Mouse (Mus musculus) liver, embryonic 16.5 days (tissue): ENCODE results near the gene Agpat1. TPM values are rescaled to one million over a fixed set of nuclear protein-coding genes. Genes with fewer than 3 reads are reported as not detected.
A peak's percentile ranks its signal among the peaks of the same experiment; 100 is the strongest.

Experiments
- ATAC-seq: fragments of 200-750 bp; cut with Nextera tagmentation; 2 replicates; pipeline ENCODE4 v1.8.0; 2017; ENCODE audit warnings: low read depth, mild to moderate bottlenecking, moderate number of reproducible peaks, moderate library complexity
- H3K27ac ChIP-seq: fragments of 300-500 bp; sonication (generic); 2 replicates; pipeline ENCODE4 v1.5.1; 2014; ENCODE audit warnings: mild to moderate bottlenecking, low read length
- H3K27me3 ChIP-seq: fragments of 300-500 bp; sonication (generic); 2 replicates; pipeline ENCODE4 v1.6.1; 2014; ENCODE audit warnings: low read depth, low read length, mixed read lengths; ENCODE audit not compliant: control insufficient read depth, insufficient read depth
- H3K36me3 ChIP-seq: fragments of 300-500 bp; sonication (generic); 2 replicates; pipeline ENCODE4 v1.6.1; 2014; ENCODE audit warnings: mild to moderate bottlenecking; ENCODE audit not compliant: control insufficient read depth, insufficient read depth
- H3K4me1 ChIP-seq: fragments of 300-500 bp; sonication (generic); 2 replicates; pipeline ENCODE4 v1.6.1; 2014; ENCODE audit warnings: low read depth, low read length, mixed read lengths; ENCODE audit not compliant: control insufficient read depth
- H3K4me2 ChIP-seq: fragments of 300-500 bp; sonication (generic); 2 replicates; pipeline ENCODE4 v1.6.1; 2014; ENCODE audit warnings: low read depth, low read length, mixed read lengths
- H3K4me3 ChIP-seq: fragments of 300-500 bp; sonication (generic); 2 replicates; pipeline ENCODE4 v1.5.1; 2014; ENCODE audit warnings: low read depth, mild to moderate bottlenecking, low read length
- H3K9ac ChIP-seq: fragments of 300-500 bp; sonication (generic); 2 replicates; pipeline ENCODE4 v1.6.1; 2014; ENCODE audit warnings: low read depth, low read length
- H3K9me3 ChIP-seq: fragments of 300-500 bp; sonication (generic); replicated peaks from 2 replicates; pipeline ENCODE4 v1.6.1; 2016; ENCODE audit warnings: low read length; ENCODE audit not compliant: control insufficient read depth
- WGBS: fragments of 180-500 bp; shearing (Covaris S2); extraction: QIAGEN DNeasy Blood & Tissue Kit; methylation state at CpG from one replicate; pipeline ENCODE4 v1.1.7; 2014; ENCODE audit not compliant: insufficient replicate concordance; 5-methylcytosine and 5-hydroxymethylcytosine counted together
- polyA plus RNA-seq: library from polyadenylated mRNA; unstranded; fragments of >200 nt; fragmentation: Nextera tagmentation; extraction: Ambion mirVana; gene quantifications from 2 replicates; pipeline ENCODE4 v1.2.1, GENCODE M21; 2015

Agpat1 gene
- polyA plus RNA-seq, 1 experiment from 2014 or later, result 21.3 TPM

- Histone ChIP-seq H3K4me2 (no peak overlapping the region), H3K9me3 (no peaks in the 10 kb centered on the region), H3K36me3 (no peaks in the 10 kb centered on the region; the same call in 1 of the 2 replicates), H3K4me3 (no peak overlapping the region), H3K27ac (no peak overlapping the region), H3K9ac (no peak overlapping the region), H3K4me1 (no peaks in the 10 kb centered on the region), H3K27me3 (peaks cover 23% of the 10 kb centered on the region)
- 22% methylated on average over 2 of the region's 2 CpGs for WGBS
- no peak for ATAC-seq
Measured at GRCm38 (mm10) chr17:34657271-34657670, 53.2 kb downstream of the Agpat1 start.

DNA sequence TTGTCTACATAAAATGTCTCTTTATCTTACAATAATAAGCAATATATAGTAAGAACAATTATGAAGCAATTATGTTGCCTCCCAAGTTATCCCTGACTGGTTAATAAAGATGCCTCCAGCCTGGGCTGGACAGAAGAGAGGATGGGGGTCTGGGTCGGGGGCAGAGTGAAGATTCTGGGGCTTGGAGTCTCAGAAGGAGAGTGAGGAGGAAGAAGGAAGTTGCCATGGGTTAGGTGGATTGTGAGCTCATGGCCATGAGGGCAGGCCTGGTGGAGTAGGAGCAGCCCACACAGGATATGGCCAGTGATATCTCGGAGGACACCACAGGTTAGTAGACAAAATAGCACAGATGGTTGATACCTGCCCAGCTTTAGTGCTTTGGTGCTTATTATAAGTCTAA is 54.1 kb downstream of the Agpat1 start:
- Histone ChIP-seq H3K27me3 (peaks cover 23% of the 10 kb centered on the region), H3K4me3 (no peak overlapping the region), H3K9me3 (no peaks in the 10 kb centered on the region), H3K36me3 (no peaks in the 10 kb centered on the region), H3K27ac (no peak overlapping the region), H3K4me2 (no peak overlapping the region), H3K9ac (no peak overlapping the region), H3K4me1 (no peaks in the 10 kb centered on the region)
- no peak for ATAC-seq
- WGBS, result 38% methylated on average over 2 of the region's 2 CpGs

- 73% methylated on average over 3 of the region's 3 CpGs for WGBS
- Histone ChIP-seq H3K9me3 (no peaks in the 10 kb centered on the region), H3K27me3 (peaks cover 23% of the 10 kb centered on the region)
Measured at GRCm38 (mm10) chr17:34658591-34658990, 54.5 kb downstream of the Agpat1 start.

DNA sequence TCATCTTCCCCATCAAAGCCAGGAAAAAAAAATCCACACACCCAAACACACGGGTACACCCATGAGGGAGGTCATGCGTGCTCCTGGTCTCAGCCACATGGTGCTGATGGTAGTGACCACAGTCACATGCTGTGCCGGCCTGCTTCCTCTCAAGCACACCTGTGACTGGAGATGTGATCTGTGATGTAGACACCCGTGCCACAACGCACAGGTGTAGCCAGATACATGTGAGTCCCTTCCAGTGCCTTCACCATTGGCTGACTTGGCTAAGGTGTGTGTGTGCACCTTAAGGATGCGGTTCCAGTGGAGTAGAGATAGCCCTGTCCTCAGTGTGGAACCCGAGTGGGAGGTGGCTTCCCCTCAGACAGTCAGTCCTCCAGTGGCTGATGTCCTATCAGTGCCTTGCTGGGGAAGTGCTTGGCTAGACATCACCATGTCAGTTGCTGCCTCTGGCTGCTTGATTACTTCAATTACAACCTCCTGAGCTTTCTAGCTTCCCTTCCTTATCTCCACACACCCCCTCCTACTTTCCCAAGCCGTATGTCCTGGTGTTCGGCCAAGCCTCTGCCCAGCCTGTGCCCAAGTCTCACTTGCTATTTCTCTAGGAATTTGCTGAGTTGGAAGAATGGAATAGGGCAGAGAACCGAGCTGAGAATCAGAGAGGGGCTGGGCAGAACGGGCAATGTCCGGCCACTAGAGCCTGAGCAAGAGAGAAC is 55.3 kb downstream of the Agpat1 start:
- H3K27me3 ChIP-seq, result peaks cover 23% of the 10 kb centered on the region

More at GRCm38 (mm10) chr17:34658591-34658990, 54.5 kb downstream of the Agpat1 start:
- Histone ChIP-seq H3K36me3 (no peaks in the 10 kb centered on the region), H3K4me2 (no peak overlapping the region), H3K9ac (no peak overlapping the region), H3K27ac (no peak overlapping the region), H3K4me1 (no peaks in the 10 kb centered on the region), H3K4me3 (no peak overlapping the region)
- no peak for ATAC-seq

DNA sequence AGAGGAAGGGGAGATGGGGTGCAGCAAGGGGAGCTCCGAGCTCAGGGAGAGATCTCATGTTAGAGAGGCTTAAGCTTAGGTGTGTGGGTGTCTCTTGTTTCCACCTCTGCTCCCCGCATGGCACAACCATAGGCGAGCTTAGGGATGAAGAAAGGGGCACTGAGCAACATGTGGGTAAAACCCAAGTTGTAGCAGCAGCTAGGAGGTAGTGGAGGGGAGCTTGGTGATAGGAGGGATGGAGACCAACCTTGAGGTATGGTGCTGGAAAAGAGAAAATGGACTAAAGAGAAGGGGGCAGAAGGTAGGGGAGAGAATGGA is 55.8 kb downstream of the Agpat1 start:
- WGBS, result 36% methylated on average over 3 of the region's 3 CpGs
- Histone ChIP-seq H3K36me3 (no peaks in the 10 kb centered on the region), H3K27me3 (peaks cover 23% of the 10 kb centered on the region), H3K4me1 (no peaks in the 10 kb centered on the region), H3K4me3 (no peak overlapping the region), H3K4me2 (no peak overlapping the region), H3K9me3 (no peaks in the 10 kb centered on the region), H3K9ac (no peak overlapping the region), H3K27ac (no peak overlapping the region)
- ATAC-seq, result no peak

More for the DNA sequence above, 55.3 kb downstream of the Agpat1 start:
- Histone ChIP-seq H3K4me1 (no peaks in the 10 kb centered on the region), H3K9me3 (no peaks in the 10 kb centered on the region), H3K27ac (no peak overlapping the region), H3K4me3 (no peak overlapping the region), H3K9ac (no peak overlapping the region), H3K4me2 (no peak overlapping the region), H3K36me3 (no peaks in the 10 kb centered on the region)
- 40% methylated on average over 12 of the region's 12 CpGs for WGBS
- ATAC-seq, result no peak

- Histone ChIP-seq H3K9me3 (no peaks in the 10 kb centered on the region), H3K9ac (no peak overlapping the region), H3K27me3 (peaks cover 23% of the 10 kb centered on the region), H3K27ac (no peak overlapping the region), H3K4me2 (no peak overlapping the region), H3K4me1 (no peaks in the 10 kb centered on the region), H3K4me3 (no peak overlapping the region), H3K36me3 (no peaks in the 10 kb centered on the region)
- no peak for ATAC-seq
- 29% methylated on average over 10 of the region's 11 CpGs for WGBS
Measured at GRCm38 (mm10) chr17:34660259-34660820, 56.3 kb downstream of the Agpat1 start.

DNA sequence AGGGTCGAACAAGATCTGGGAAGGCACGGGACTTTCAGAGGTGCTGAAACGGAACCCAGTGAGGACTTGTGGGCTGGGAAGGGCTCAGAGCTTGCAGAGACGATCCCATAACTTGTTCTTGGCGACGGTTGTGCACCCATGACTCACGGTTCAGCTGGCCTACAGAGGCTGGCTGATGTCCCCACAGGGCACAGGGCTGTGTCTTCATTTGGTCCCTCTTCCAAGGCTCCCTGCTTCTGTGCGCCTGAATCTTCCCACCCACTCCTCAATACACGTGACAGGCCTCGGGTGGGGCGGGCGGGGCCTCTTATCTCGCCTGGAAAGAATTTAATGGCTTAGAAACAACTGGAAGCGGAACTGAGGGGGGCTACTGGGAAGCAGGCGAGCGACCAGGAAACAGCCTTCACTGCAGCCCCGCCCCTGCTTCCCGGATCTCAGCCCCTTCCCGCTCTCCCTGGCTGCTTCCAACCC is 57.1 kb downstream of the Agpat1 start:
- no peaks in the 10 kb centered on the region for H3K4me1 ChIP-seq
- H3K27me3 ChIP-seq, result peaks cover 23% of the 10 kb centered on the region
- H3K9ac ChIP-seq, result no peak overlapping the region
- WGBS, result 2% methylated on average over 19 of the region's 19 CpGs
- H3K4me3 ChIP-seq, result no peak overlapping the region
- ATAC-seq, result peak; percentile 24; the same call in 1 of the 2 replicates
- H3K27ac ChIP-seq, result no peak overlapping the region
- no peaks in the 10 kb centered on the region for H3K9me3 ChIP-seq
- no peaks in the 10 kb centered on the region for H3K36me3 ChIP-seq
- no peak overlapping the region for H3K4me2 ChIP-seq

- WGBS, result 63% methylated on average over 1 of the region's 1 CpGs
- Histone ChIP-seq H3K4me3 (no peak overlapping the region), H3K27me3 (peaks cover 23% of the 10 kb centered on the region)
Measured at GRCm38 (mm10) chr17:34662468-34662867, 58.4 kb downstream of the Agpat1 start.

GRCm38 (mm10) chr17:34662978-34663377 is 58.9 kb downstream of the Agpat1 start:
- no peaks in the 10 kb centered on the region for H3K4me1 ChIP-seq
- H3K36me3 ChIP-seq, result no peaks in the 10 kb centered on the region
- WGBS, result 57% methylated on average over 8 of the region's 8 CpGs
- H3K27me3 ChIP-seq, result peaks cover 23% of the 10 kb centered on the region
- no peak overlapping the region for H3K4me2 ChIP-seq
- no peak overlapping the region for H3K4me3 ChIP-seq
- no peak overlapping the region for H3K9ac ChIP-seq
- no peak for ATAC-seq
- no peak overlapping the region for H3K27ac ChIP-seq
- no peaks in the 10 kb centered on the region for H3K9me3 ChIP-seq

More at GRCm38 (mm10) chr17:34662468-34662867, 58.4 kb downstream of the Agpat1 start:
- no peak overlapping the region for H3K9ac ChIP-seq
- no peaks in the 10 kb centered on the region for H3K36me3 ChIP-seq
- no peak for ATAC-seq
- H3K4me1 ChIP-seq, result no peaks in the 10 kb centered on the region
- H3K9me3 ChIP-seq, result no peaks in the 10 kb centered on the region
- no peak overlapping the region for H3K27ac ChIP-seq
- H3K4me2 ChIP-seq, result no peak overlapping the region
